Mouse (Mus musculus): ENCODE measurements around the gene Maml1. TPM values are rescaled to one million over a fixed set of nuclear protein-coding genes. Genes with fewer than 3 reads are reported as not detected.

The Maml1 gene
- polyA plus RNA-seq, 1 experiment from 2014 or later = 6.0 TPM

DNA sequence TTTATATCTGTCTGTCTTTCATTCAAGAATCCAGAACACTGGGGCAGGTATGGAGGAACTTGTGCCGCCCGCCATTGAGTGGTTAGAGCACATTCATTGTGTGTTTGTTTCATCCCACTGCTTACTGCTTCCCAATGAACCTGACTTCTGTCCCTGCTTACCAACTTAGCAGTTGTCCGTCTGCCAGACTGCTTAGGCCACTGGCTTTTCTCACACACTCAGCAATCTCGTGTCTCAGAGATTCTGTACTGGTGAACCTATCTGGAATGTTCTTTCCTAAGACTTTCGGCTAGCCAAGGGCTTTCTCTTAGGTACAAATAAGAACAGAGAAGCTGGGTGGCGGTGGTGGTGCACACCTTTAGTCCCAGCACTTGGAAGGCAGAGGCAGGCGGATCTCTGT, 6.4 kb downstream of the Maml1 start:
- DNase-seq (ENCODE audit: low spot score) (no peak), ATAC-seq (replicated peaks; ENCODE audit: low FRiP score, low read depth) (no peak)
- no peaks in the 10 kb centered on the region for H3K27me3 ChIP-seq (ENCODE audit: insufficient read depth, low read length)
- no peak overlapping the region for H3K27ac ChIP-seq
- peaks cover 7% of the 10 kb centered on the region; the same call in 1 of the 2 replicates for H3K36me3 ChIP-seq (ENCODE audit: insufficient read depth, low read length)
- H3K4me1 ChIP-seq (replicated peaks; ENCODE audit: insufficient read depth, low read length) = no peaks in the 10 kb centered on the region
- TF ChIP-seq CTCF (IDR thresholded peaks at IDR 0.05; ENCODE audit: low read depth) = no peak
- no peaks in the 10 kb centered on the region for H3K9me3 ChIP-seq (replicated peaks; ENCODE audit: low read length)
- no peak overlapping the region for H3K9ac ChIP-seq (ENCODE audit: low read depth, low read length)
- 95% methylated on average over 7 of the region's 7 CpGs for WGBS
- no peak overlapping the region for H3K4me2 ChIP-seq (ENCODE audit: low read length)
- H3K4me3 ChIP-seq (replicated peaks; ENCODE audit: low read depth, low read length) = no peak overlapping the region

DNA sequence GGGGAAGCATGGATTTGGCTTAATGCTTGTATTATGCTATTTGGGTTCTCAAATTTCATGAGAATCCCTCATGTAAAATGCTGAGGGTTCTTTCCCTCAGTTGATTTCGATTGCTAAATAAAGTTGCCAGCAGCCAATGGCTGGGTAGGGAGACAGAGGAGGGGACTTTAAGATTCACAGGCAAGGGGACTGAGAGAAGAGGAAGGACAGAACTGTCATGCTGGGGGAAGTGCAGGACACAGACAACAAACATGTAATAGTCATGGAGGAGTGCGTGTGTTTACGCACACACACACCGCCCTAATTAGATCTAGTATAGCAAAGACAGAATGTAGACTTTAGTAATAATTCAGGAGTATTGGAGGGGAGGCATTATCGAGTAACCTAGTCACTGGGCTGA, 6.8 kb downstream of the Maml1 start:
- DNase-seq (ENCODE audit: low spot score) (no peak), ATAC-seq (replicated peaks; ENCODE audit: low FRiP score, low read depth) (no peak)
- WGBS = 94% methylated on average over 5 of the region's 5 CpGs
- Histone ChIP-seq H3K4me1 (replicated peaks; ENCODE audit: insufficient read depth, low read length) (no peaks in the 10 kb centered on the region), H3K4me3 (replicated peaks; ENCODE audit: low read depth, low read length) (no peak overlapping the region), H3K27me3 (ENCODE audit: insufficient read depth, low read length) (no peaks in the 10 kb centered on the region), H3K9ac (ENCODE audit: low read depth, low read length) (no peak overlapping the region), H3K27ac (no peak overlapping the region), H3K9me3 (replicated peaks; ENCODE audit: low read length) (no peaks in the 10 kb centered on the region), H3K36me3 (ENCODE audit: insufficient read depth, low read length) (peaks cover 9% of the 10 kb centered on the region; the same call in 1 of the 2 replicates), H3K4me2 (ENCODE audit: low read length) (no peak overlapping the region)
- TF ChIP-seq CTCF (IDR thresholded peaks at IDR 0.05; ENCODE audit: low read depth) = no peak

DNA sequence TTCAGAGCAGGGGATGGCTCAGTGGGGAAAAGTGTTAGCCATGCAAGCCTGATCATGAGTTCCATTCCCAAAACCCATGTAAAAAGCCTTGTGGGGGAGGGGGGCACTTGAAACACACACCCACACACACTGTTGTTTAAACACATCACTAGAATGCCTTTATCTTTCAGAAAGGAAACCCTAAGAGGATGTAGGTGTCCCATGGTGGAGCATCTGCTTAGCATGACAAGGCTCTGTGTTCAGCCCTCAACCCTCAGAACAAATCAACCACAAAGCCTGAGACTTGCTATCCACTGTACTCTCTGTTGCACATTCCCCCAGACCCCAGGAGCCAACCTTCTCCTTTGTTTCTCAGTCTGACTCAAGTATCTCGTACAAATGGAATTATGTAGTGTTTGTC, 12.1 kb downstream of the Maml1 start:
- Histone ChIP-seq H3K9me3 (replicated peaks; ENCODE audit: low read length) (no peaks in the 10 kb centered on the region), H3K27me3 (ENCODE audit: insufficient read depth, low read length) (no peaks in the 10 kb centered on the region), H3K9ac (ENCODE audit: low read depth, low read length) (no peak overlapping the region), H3K4me2 (ENCODE audit: low read length) (no peak overlapping the region), H3K36me3 (ENCODE audit: insufficient read depth, low read length) (peaks cover 4% of the 10 kb centered on the region; the same call in 1 of the 2 replicates), H3K27ac (no peak overlapping the region), H3K4me3 (replicated peaks; ENCODE audit: low read depth, low read length) (no peak overlapping the region), H3K4me1 (replicated peaks; ENCODE audit: insufficient read depth, low read length) (0 out of 2 replicates have a peak, but pooled peaks cover 4% of the 10 kb centered on the region)
- ATAC-seq (replicated peaks; ENCODE audit: low FRiP score, low read depth) = no peak
- WGBS = 88% methylated on average over 1 of the region's 1 CpGs
- DNase-seq (ENCODE audit: low spot score) = no peak
- no peak for TF ChIP-seq CTCF (IDR thresholded peaks at IDR 0.05; ENCODE audit: low read depth)

- DNase-seq (ENCODE audit: low spot score) = no peak
- H3K4me1 ChIP-seq (replicated peaks; ENCODE audit: insufficient read depth, low read length) = 0 out of 2 replicates have a peak, but pooled peaks cover 4% of the 10 kb centered on the region
- H3K27me3 ChIP-seq (ENCODE audit: insufficient read depth, low read length) = no peaks in the 10 kb centered on the region
- H3K9ac ChIP-seq (ENCODE audit: low read depth, low read length) = no peak overlapping the region
- no peaks in the 10 kb centered on the region for H3K9me3 ChIP-seq (replicated peaks; ENCODE audit: low read length)
- 82% methylated on average over 4 of the region's 4 CpGs for WGBS
- H3K4me3 ChIP-seq (replicated peaks; ENCODE audit: low read depth, low read length) = no peak overlapping the region
- no peak overlapping the region for H3K4me2 ChIP-seq (ENCODE audit: low read length)
- TF ChIP-seq CTCF (IDR thresholded peaks at IDR 0.05; ENCODE audit: low read depth) = no peak
- H3K27ac ChIP-seq = no peak overlapping the region
- ATAC-seq (replicated peaks; ENCODE audit: low FRiP score, low read depth) = no peak
- peaks cover 4% of the 10 kb centered on the region; the same call in 1 of the 2 replicates for H3K36me3 ChIP-seq (ENCODE audit: insufficient read depth, low read length)
These were observed 13.1 kb downstream of the Maml1 start for GRCm38 (mm10) chr11:50279005-50279404.

DNA sequence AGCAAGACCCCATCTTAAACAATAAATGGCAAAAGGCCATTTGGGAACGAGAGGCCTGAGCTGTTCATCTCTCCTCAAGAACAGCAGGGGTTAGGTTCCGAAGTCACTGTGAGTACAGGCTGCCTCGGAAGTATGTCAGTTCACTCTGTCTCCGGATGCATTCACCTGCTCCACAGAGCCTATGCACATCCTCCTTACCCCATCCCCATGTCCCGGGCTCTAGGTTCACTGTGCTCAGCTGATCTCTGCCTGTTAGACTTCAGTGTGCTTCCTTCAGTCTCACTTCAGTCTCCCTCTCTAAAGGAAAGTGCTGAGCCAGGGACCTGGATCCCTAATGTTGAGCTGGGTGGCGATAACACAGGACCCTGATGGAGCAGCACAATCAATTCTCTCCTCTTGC, 14.4 kb downstream of the Maml1 start:
- H3K4me1 ChIP-seq (replicated peaks; ENCODE audit: insufficient read depth, low read length) = 0 out of 2 replicates have a peak, but pooled peaks cover 4% of the 10 kb centered on the region
- no peak overlapping the region for H3K4me3 ChIP-seq (replicated peaks; ENCODE audit: low read depth, low read length)
- H3K9ac ChIP-seq (ENCODE audit: low read depth, low read length) = no peak overlapping the region
- no peaks in the 10 kb centered on the region for H3K27me3 ChIP-seq (ENCODE audit: insufficient read depth, low read length)
- H3K36me3 ChIP-seq (ENCODE audit: insufficient read depth, low read length) = peaks cover 5% of the 10 kb centered on the region; the same call in 1 of the 2 replicates
- no peak for DNase-seq (ENCODE audit: low spot score)
- H3K4me2 ChIP-seq (ENCODE audit: low read length) = no peak overlapping the region
- no peak for TF ChIP-seq CTCF (IDR thresholded peaks at IDR 0.05; ENCODE audit: low read depth)
- 93% methylated on average over 6 of the region's 6 CpGs for WGBS
- no peaks in the 10 kb centered on the region for H3K9me3 ChIP-seq (replicated peaks; ENCODE audit: low read length)
- no peak for ATAC-seq (replicated peaks; ENCODE audit: low FRiP score, low read depth)
- H3K27ac ChIP-seq = no peak overlapping the region

- Histone ChIP-seq H3K36me3 (ENCODE audit: insufficient read depth, low read length) (peaks cover 7% of the 10 kb centered on the region; the same call in 1 of the 2 replicates), H3K4me2 (ENCODE audit: low read length) (no peak overlapping the region), H3K4me1 (replicated peaks; ENCODE audit: insufficient read depth, low read length) (0 out of 2 replicates have a peak, but pooled peaks cover 4% of the 10 kb centered on the region), H3K4me3 (replicated peaks; ENCODE audit: low read depth, low read length) (no peak overlapping the region), H3K27ac (no peak overlapping the region), H3K9ac (ENCODE audit: low read depth, low read length) (no peak overlapping the region), H3K27me3 (ENCODE audit: insufficient read depth, low read length) (no peaks in the 10 kb centered on the region), H3K9me3 (replicated peaks; ENCODE audit: low read length) (no peaks in the 10 kb centered on the region)
- no peak for ATAC-seq (replicated peaks; ENCODE audit: low FRiP score, low read depth)
- peak; percentile 29; the same call in 1 of the 2 replicates for TF ChIP-seq CTCF (IDR thresholded peaks at IDR 0.05; ENCODE audit: low read depth)
- DNase-seq (ENCODE audit: low spot score) = no peak
These were observed 15.1 kb downstream of the Maml1 start for GRCm38 (mm10) chr11:50277025-50277424.

All from kidney, postnatal 0 days (tissue).